Mouse (Mus musculus): Measurements from ENCODE around the gene Golga5.

The Golga5 gene

GRCm38 (mm10) chr12:102511363-102511762 lies 42.4 kb downstream of the Golga5 start:
- no peak for DNase-seq (ENCODE audit: low spot score in 2 of 2)

GRCm38 (mm10) chr12:102514151-102514550 lies 45.2 kb downstream of the Golga5 start:
- DNase-seq (ENCODE audit: low spot score in 2 of 2) = no peak

- DNase-seq (ENCODE audit: low spot score in 2 of 2) = no peak
Measured at GRCm38 (mm10) chr12:102514751-102515150, 45.8 kb downstream of the Golga5 start.

GRCm38 (mm10) chr12:102516151-102516550 lies 47.2 kb downstream of the Golga5 start:
- no peak for DNase-seq (ENCODE audit: low spot score in 2 of 2)

GRCm38 (mm10) chr12:102517647-102518046 lies 48.7 kb downstream of the Golga5 start:
- DNase-seq (ENCODE audit: low spot score in 2 of 2) = no peak

GRCm38 (mm10) chr12:102519929-102520720 lies 51.2 kb downstream of the Golga5 start:
- DNase-seq (ENCODE audit: low spot score in 2 of 2) = no peak

GRCm38 (mm10) chr12:102521777-102522319 lies 52.9 kb downstream of the Golga5 start:
- no peak for DNase-seq (ENCODE audit: low spot score in 2 of 2)

- no peak for DNase-seq (ENCODE audit: low spot score in 2 of 2)
Measured at GRCm38 (mm10) chr12:102524216-102524615, 55.3 kb downstream of the Golga5 start.

DNA sequence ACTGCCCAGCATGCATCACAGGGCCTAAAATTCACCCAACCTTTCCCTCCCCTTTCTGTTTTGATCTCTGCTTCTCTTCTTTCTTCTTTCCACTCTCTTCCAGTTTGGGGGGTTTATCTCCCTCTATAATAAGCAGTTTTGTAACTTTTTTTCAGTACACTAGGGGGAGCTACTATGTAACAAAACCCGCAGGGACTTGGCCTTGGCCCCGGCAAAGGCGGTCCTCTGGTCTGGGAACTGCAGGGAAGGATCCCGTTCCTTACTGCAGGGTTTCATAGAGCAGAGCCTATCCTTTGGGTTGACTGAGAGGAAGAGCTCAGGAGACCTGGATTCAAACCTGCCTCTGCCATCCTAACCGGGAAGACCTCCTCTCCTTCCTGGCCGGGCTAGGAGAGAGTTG lies 55.8 kb downstream of the Golga5 start:
- DNase-seq (ENCODE audit: low spot score in 2 of 2) = no peak

DNA sequence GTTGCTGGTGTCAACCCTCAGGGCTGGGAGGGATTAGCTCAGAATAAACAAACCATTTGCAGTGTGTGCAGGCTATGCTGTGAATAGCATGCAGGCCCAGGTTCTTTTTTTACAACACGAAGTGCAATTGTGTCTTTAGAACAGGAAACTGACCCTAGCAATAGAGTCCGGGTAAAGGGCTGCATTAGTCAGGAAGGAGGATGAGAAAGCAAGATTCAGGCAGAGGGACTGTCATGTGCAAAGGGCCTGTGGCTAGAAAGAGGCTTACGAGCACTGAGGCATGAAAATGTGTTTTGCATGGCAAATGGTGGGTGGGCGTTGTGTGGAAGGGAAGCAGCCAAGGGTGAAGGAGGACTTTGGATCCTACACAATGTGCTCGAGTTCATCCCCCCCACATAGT lies 59.1 kb downstream of the Golga5 start:
- no peak for DNase-seq (ENCODE audit: low spot score in 2 of 2)

GRCm38 (mm10) chr12:102535796-102536195 lies 66.9 kb downstream of the Golga5 start:
- no peak for DNase-seq (ENCODE audit: low spot score in 2 of 2)

GRCm38 (mm10) chr12:102540278-102540677 lies 71.3 kb downstream of the Golga5 start:
- DNase-seq (ENCODE audit: low spot score in 2 of 2) = no peak

DNA sequence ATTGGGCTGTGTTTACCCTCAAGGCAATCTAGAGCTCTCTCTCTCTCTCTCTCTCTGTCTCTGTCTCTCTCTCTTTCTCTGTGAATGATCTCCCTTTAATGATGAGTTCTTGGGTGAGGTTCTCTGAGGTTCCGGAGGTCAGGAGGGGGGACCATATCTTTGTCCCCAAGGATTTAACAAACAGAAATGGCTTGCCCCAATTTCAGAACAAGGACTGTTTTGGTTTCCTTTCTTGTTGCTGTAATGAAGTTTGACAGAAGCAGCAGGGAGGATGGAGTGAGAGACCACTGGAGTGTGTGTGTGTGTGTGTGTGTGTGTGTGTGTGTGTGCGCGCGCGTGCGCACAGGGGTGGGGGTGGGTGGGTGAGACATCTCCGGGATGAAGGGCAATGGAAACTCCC lies 72.2 kb downstream of the Golga5 start:
- no peak for DNase-seq (ENCODE audit: low spot score in 2 of 2)

DNA sequence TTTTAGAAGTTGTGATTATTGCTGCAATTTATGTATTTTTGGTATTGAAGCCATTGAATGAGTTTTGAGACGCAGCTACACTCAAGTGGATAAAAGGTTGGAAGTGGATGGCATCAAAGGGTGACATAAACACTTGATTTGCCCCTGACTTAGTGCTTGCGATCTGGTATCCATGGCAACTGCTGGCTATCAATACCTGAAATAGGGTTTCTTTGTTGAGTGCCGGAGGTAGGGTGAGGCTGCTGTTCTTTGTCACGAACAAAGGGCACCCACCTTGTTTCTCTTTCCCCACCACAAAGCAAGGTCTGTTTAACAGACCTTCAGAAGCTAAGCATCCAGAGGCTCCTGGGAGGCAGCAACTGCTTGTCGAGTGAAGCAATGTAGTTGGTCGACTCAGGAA lies 76.2 kb downstream of the Golga5 start:
- no peak for DNase-seq (ENCODE audit: low spot score in 2 of 2)

Data from spleen, postnatal 14 days (tissue).